Mouse (Mus musculus): ENCODE measurements around the gene Pik3r4.

GRCm38 (mm10) chr9:105696818-105697564 is 54.2 kb downstream of the Pik3r4 start:
- TF ChIP-seq GATA1 (IDR thresholded peaks at IDR 0.05; ENCODE audit: low read length) (no peak), TAL1 (IDR thresholded peaks at IDR 0.05; ENCODE audit: low read length) (no peak)

All from erythroblast, embryonic 14.5 days (primary cell).